Mouse (Mus musculus): ENCODE measurements around the gene Ces1e. TPM values are rescaled to one million over a fixed set of nuclear protein-coding genes. Genes with fewer than 3 reads are reported as not detected.
A peak's percentile ranks its signal among the peaks of the same experiment; 100 is the strongest.

The Ces1e gene
- polyA plus RNA-seq, 1 experiment = not detected

- no peak within 1 kb of the TSS for H3K27ac ChIP-seq (ENCODE audit: insufficient read depth, low read length)
- TF ChIP-seq EP300 (IDR thresholded peaks at IDR 0.05; ENCODE audit: insufficient read depth, low read depth, low read length) (no peak), POLR2A (IDR thresholded peaks at IDR 0.05; ENCODE audit: insufficient read depth, low read length) (no peak), CTCF (IDR thresholded peaks at IDR 0.05; ENCODE audit: low read depth, low read length) (no peak)
These were observed 31.5 kb downstream of the Ces1e start, which contains the start of gene Ces1d for GRCm38 (mm10) chr8:93197685-93198525. Gene Ces1d (minus strand): TSS chr8:93197838.

GRCm38 (mm10) chr8:93196436-93196835, 33.0 kb downstream of the Ces1e start:
- Histone ChIP-seq H3K9ac (ENCODE audit: low read depth, poor library complexity, severe bottlenecking) (no peak overlapping the region), H3K27me3 (ENCODE audit: control insufficient read depth, insufficient read depth, low read length, poor library complexity, severe bottlenecking) (no peaks in the 10 kb centered on the region), H3K4me3 (ENCODE audit: low read depth, low read length) (no peak overlapping the region), H3K9me3 (replicated peaks; ENCODE audit: control insufficient read depth, insufficient read depth, low read length, poor library complexity, severe bottlenecking) (no peaks in the 10 kb centered on the region; the same call in 1 of the 2 replicates), H3K36me3 (ENCODE audit: control insufficient read depth, insufficient read depth, low read length, poor library complexity, severe bottlenecking) (no peaks in the 10 kb centered on the region), H3K27ac (ENCODE audit: insufficient read depth, low read length) (no peak overlapping the region), H3K4me1 (ENCODE audit: control insufficient read depth, insufficient read depth, low read length) (no peaks in the 10 kb centered on the region)
- no peak for TF ChIP-seq EP300 (IDR thresholded peaks at IDR 0.05; ENCODE audit: insufficient read depth, low read depth, low read length)
- TF ChIP-seq POLR2A (IDR thresholded peaks at IDR 0.05; ENCODE audit: insufficient read depth, low read length) = no peak
- TF ChIP-seq CTCF (IDR thresholded peaks at IDR 0.05; ENCODE audit: low read depth, low read length) = no peak

More at GRCm38 (mm10) chr8:93197685-93198525, 31.5 kb downstream of the Ces1e start, which contains the start of gene Ces1d:
- H3K36me3 ChIP-seq (ENCODE audit: control insufficient read depth, insufficient read depth, low read length, poor library complexity, severe bottlenecking) = no peaks in the 10 kb centered on the region
- no peak within 1 kb of the TSS for H3K9ac ChIP-seq (ENCODE audit: low read depth, poor library complexity, severe bottlenecking)
- no peaks in the 10 kb centered on the region for H3K4me1 ChIP-seq (ENCODE audit: control insufficient read depth, insufficient read depth, low read length)
- no peaks in the 10 kb centered on the region; the same call in 1 of the 2 replicates for H3K27me3 ChIP-seq (ENCODE audit: control insufficient read depth, insufficient read depth, low read length, poor library complexity, severe bottlenecking)
- no peaks in the 10 kb centered on the region; the same call in 1 of the 2 replicates for H3K9me3 ChIP-seq (replicated peaks; ENCODE audit: control insufficient read depth, insufficient read depth, low read length, poor library complexity, severe bottlenecking)
- H3K4me3 ChIP-seq (ENCODE audit: low read depth, low read length) = no peak within 1 kb of the TSS

- TF ChIP-seq CTCF (IDR thresholded peaks at IDR 0.05; ENCODE audit: low read depth, low read length) (no peak), EP300 (IDR thresholded peaks at IDR 0.05; ENCODE audit: insufficient read depth, low read depth, low read length) (no peak), POLR2A (IDR thresholded peaks at IDR 0.05; ENCODE audit: insufficient read depth, low read length) (no peak)
- Histone ChIP-seq H3K36me3 (ENCODE audit: control insufficient read depth, insufficient read depth, low read length, poor library complexity, severe bottlenecking) (no peaks in the 10 kb centered on the region), H3K4me1 (ENCODE audit: control insufficient read depth, insufficient read depth, low read length) (no peaks in the 10 kb centered on the region), H3K27me3 (ENCODE audit: control insufficient read depth, insufficient read depth, low read length, poor library complexity, severe bottlenecking) (no peaks in the 10 kb centered on the region), H3K9ac (ENCODE audit: low read depth, poor library complexity, severe bottlenecking) (no peak overlapping the region), H3K4me3 (ENCODE audit: low read depth, low read length) (no peak overlapping the region), H3K9me3 (replicated peaks; ENCODE audit: control insufficient read depth, insufficient read depth, low read length, poor library complexity, severe bottlenecking) (no peaks in the 10 kb centered on the region), H3K27ac (ENCODE audit: insufficient read depth, low read length) (no peak overlapping the region)
These were observed 48.8 kb downstream of the Ces1e start for GRCm38 (mm10) chr8:93180581-93181129.

GRCm38 (mm10) chr8:93176593-93176992, 52.8 kb downstream of the Ces1e start:
- TF ChIP-seq POLR2A (IDR thresholded peaks at IDR 0.05; ENCODE audit: insufficient read depth, low read length) (no peak), CTCF (IDR thresholded peaks at IDR 0.05; ENCODE audit: low read depth, low read length) (no peak), EP300 (IDR thresholded peaks at IDR 0.05; ENCODE audit: insufficient read depth, low read depth, low read length) (peak; percentile 66; the same call in 1 of the 2 replicates)
- Histone ChIP-seq H3K36me3 (ENCODE audit: control insufficient read depth, insufficient read depth, low read length, poor library complexity, severe bottlenecking) (no peaks in the 10 kb centered on the region), H3K4me3 (ENCODE audit: low read depth, low read length) (no peak overlapping the region), H3K9me3 (replicated peaks; ENCODE audit: control insufficient read depth, insufficient read depth, low read length, poor library complexity, severe bottlenecking) (no peaks in the 10 kb centered on the region), H3K27ac (ENCODE audit: insufficient read depth, low read length) (no peak overlapping the region), H3K27me3 (ENCODE audit: control insufficient read depth, insufficient read depth, low read length, poor library complexity, severe bottlenecking) (no peaks in the 10 kb centered on the region), H3K9ac (ENCODE audit: low read depth, poor library complexity, severe bottlenecking) (no peak overlapping the region), H3K4me1 (ENCODE audit: control insufficient read depth, insufficient read depth, low read length) (no peaks in the 10 kb centered on the region)

- TF ChIP-seq EP300 (IDR thresholded peaks at IDR 0.05; ENCODE audit: insufficient read depth, low read depth, low read length) (no peak), CTCF (IDR thresholded peaks at IDR 0.05; ENCODE audit: low read depth, low read length) (no peak), POLR2A (IDR thresholded peaks at IDR 0.05; ENCODE audit: insufficient read depth, low read length) (no peak)
- no peak overlapping the region for H3K9ac ChIP-seq (ENCODE audit: low read depth, poor library complexity, severe bottlenecking)
- no peaks in the 10 kb centered on the region for H3K4me1 ChIP-seq (ENCODE audit: control insufficient read depth, insufficient read depth, low read length)
- no peaks in the 10 kb centered on the region for H3K27me3 ChIP-seq (ENCODE audit: control insufficient read depth, insufficient read depth, low read length, poor library complexity, severe bottlenecking)
- H3K36me3 ChIP-seq (ENCODE audit: control insufficient read depth, insufficient read depth, low read length, poor library complexity, severe bottlenecking) = no peaks in the 10 kb centered on the region
- no peaks in the 10 kb centered on the region for H3K9me3 ChIP-seq (replicated peaks; ENCODE audit: control insufficient read depth, insufficient read depth, low read length, poor library complexity, severe bottlenecking)
- H3K27ac ChIP-seq (ENCODE audit: insufficient read depth, low read length) = no peak overlapping the region
- no peak overlapping the region for H3K4me3 ChIP-seq (ENCODE audit: low read depth, low read length)
These were observed 54.9 kb downstream of the Ces1e start for GRCm38 (mm10) chr8:93174554-93174953.
